Mouse (Mus musculus) small intestine, adult 2 months (tissue): Measurements from ENCODE around the gene Aff1.

ENCODE experiments used
- CTCF ChIP-seq: fragments of 200-500 bp; IDR thresholded peaks from 2 replicates; pipeline ENCODE4 v1.5.1; 2012; ENCODE audit warnings: low read depth, mild to moderate bottlenecking, control low read depth, inconsistent platforms, low read length, moderate library complexity, mixed read lengths; ENCODE audit not compliant: insufficient replicate concordance, insufficient read length; ENCODE audit errors: extremely low read depth
- POLR2A ChIP-seq: fragments of 200-500 bp; IDR thresholded peaks from 2 replicates; pipeline ENCODE4 v1.6.1; 2012; ENCODE audit warnings: low read depth, mild to moderate bottlenecking, control low read depth, inconsistent platforms, low read length, moderate library complexity

GRCm38 (mm10) chr5:103768961-103769360 is 76.8 kb downstream of the Aff1 start:
- TF ChIP-seq CTCF (no peak), POLR2A (no peak)
